Mouse (Mus musculus) heart, postnatal 0 days (tissue): Measurements from ENCODE around the gene Ugt1a2.

Experiments used
- CTCF ChIP-seq: IDR thresholded peaks from 2 replicates; pipeline ENCODE4 v1.5.1; 2016; ENCODE audit warnings: antibody characterized with exemption, control low read depth, low read depth
- EP300 ChIP-seq: IDR thresholded peaks from 2 replicates; pipeline ENCODE4 v1.6.1; 2016; ENCODE audit warnings: antibody characterized with exemption, low read depth

DNA sequence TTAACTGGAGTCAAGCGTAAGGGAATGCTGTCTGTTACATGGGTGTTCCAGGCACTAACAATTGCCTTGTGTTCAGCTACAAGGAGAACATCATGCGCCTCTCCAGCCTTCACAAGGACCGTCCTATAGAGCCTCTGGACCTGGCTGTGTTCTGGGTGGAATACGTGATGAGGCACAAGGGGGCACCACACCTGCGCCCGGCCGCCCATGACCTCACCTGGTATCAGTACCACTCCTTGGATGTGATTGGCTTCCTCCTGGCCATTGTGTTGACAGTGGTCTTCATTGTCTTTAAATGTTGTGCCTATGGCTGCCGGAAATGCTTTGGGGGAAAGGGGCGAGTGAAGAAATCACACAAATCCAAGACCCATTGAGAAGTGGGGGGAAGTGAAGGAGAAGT, 17.6 kb downstream of the Ugt1a2 start:
- no peak for TF ChIP-seq CTCF
- no peak for TF ChIP-seq EP300
